Mouse (Mus musculus): Measurements from ENCODE around the gene Pafah1b2. TPM values are rescaled to one million over a fixed set of nuclear protein-coding genes. Genes with fewer than 3 reads are reported as not detected.

Gene Pafah1b2
- polyA plus RNA-seq, 1 experiment: 246 TPM

DNA sequence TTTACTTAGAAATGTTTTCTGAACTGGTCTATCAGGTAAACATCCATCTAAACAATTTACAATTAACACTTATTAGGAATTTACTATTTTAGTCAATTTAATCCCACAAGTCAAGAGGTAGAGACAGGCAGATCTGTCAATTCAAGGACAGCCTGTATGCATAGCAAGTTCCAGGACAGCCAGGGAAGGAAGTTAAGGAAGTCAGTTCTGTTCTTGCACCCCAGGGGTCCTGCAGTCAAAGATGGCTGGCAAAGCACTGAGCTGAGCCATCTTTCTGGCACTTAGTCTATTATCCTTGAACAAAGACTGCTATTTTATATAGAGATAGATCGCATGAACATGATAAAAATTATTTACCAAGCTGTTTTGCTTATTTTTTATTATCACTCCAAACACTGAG lies 31.9 kb downstream of the Pafah1b2 start:
- no peak overlapping the region for H3K27ac ChIP-seq (ENCODE audit: control insufficient read depth, insufficient read depth, low read depth, low read length)
- H3K4me1 ChIP-seq (ENCODE audit: control insufficient read depth, insufficient read depth, low read length): peaks cover 4% of the 10 kb centered on the region; the same call in 1 of the 2 replicates
- no peaks in the 10 kb centered on the region for H3K27me3 ChIP-seq (ENCODE audit: control insufficient read depth, insufficient read depth, low read length)
- H3K36me3 ChIP-seq (ENCODE audit: control insufficient read depth, insufficient read depth, low read length): no peaks in the 10 kb centered on the region
- TF ChIP-seq POLR2A (IDR thresholded peaks at IDR 0.05; ENCODE audit: control insufficient read depth, low read depth, low read length) (no peak), CTCF (IDR thresholded peaks at IDR 0.05; ENCODE audit: control insufficient read depth, insufficient read depth, insufficient replicate concordance, low read depth, low read length) (no peak)
- no peak overlapping the region for H3K4me3 ChIP-seq (ENCODE audit: control insufficient read depth, low read depth, low read length)

GRCm38 (mm10) chr9:45979778-45980177 lies 32.7 kb downstream of the Pafah1b2 start:
- TF ChIP-seq CTCF (IDR thresholded peaks at IDR 0.05; ENCODE audit: control insufficient read depth, insufficient read depth, insufficient replicate concordance, low read depth, low read length): no peak
- TF ChIP-seq POLR2A (IDR thresholded peaks at IDR 0.05; ENCODE audit: control insufficient read depth, low read depth, low read length): no peak
- H3K4me3 ChIP-seq (ENCODE audit: control insufficient read depth, low read depth, low read length): no peak overlapping the region
- H3K27me3 ChIP-seq (ENCODE audit: control insufficient read depth, insufficient read depth, low read length): no peaks in the 10 kb centered on the region
- H3K27ac ChIP-seq (ENCODE audit: control insufficient read depth, insufficient read depth, low read depth, low read length): no peak overlapping the region
- no peaks in the 10 kb centered on the region; the same call in 1 of the 2 replicates for H3K36me3 ChIP-seq (ENCODE audit: control insufficient read depth, insufficient read depth, low read length)
- H3K4me1 ChIP-seq (ENCODE audit: control insufficient read depth, insufficient read depth, low read length): peaks cover 4% of the 10 kb centered on the region; the same call in 1 of the 2 replicates

GRCm38 (mm10) chr9:45976884-45977283 lies 35.6 kb downstream of the Pafah1b2 start:
- Histone ChIP-seq H3K4me1 (ENCODE audit: control insufficient read depth, insufficient read depth, low read length) (no peaks in the 10 kb centered on the region), H3K27me3 (ENCODE audit: control insufficient read depth, insufficient read depth, low read length) (no peaks in the 10 kb centered on the region), H3K36me3 (ENCODE audit: control insufficient read depth, insufficient read depth, low read length) (no peaks in the 10 kb centered on the region; the same call in none of the 2 replicates), H3K4me3 (ENCODE audit: control insufficient read depth, low read depth, low read length) (no peak overlapping the region), H3K27ac (ENCODE audit: control insufficient read depth, insufficient read depth, low read depth, low read length) (no peak overlapping the region)
- TF ChIP-seq CTCF (IDR thresholded peaks at IDR 0.05; ENCODE audit: control insufficient read depth, insufficient read depth, insufficient replicate concordance, low read depth, low read length) (no peak), POLR2A (IDR thresholded peaks at IDR 0.05; ENCODE audit: control insufficient read depth, low read depth, low read length) (no peak)

DNA sequence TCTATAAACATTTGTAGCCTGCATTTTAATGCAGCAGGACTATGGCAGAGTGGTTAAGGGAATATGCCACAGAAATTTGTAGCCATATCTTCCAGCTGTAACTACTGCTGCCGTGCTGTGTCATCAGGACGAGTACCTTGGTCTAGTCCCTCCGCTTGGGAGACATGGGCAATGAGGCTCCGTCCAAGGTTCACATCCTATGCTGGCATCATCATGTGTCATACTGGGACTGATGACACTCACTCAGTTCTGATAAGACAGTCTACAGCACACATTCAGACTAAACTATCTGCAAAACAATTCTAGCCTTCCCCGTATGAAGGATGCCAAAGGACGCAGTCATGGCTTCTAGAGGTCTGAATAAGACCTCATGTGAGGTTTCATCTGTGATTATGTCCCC lies 48.9 kb downstream of the Pafah1b2 start:
- Histone ChIP-seq H3K27me3 (ENCODE audit: control insufficient read depth, insufficient read depth, low read length) (no peaks in the 10 kb centered on the region), H3K27ac (ENCODE audit: control insufficient read depth, insufficient read depth, low read depth, low read length) (no peak overlapping the region), H3K4me1 (ENCODE audit: control insufficient read depth, insufficient read depth, low read length) (no peaks in the 10 kb centered on the region), H3K36me3 (ENCODE audit: control insufficient read depth, insufficient read depth, low read length) (peaks cover under 1% of the 10 kb centered on the region), H3K4me3 (ENCODE audit: control insufficient read depth, low read depth, low read length) (no peak overlapping the region)
- TF ChIP-seq POLR2A (IDR thresholded peaks at IDR 0.05; ENCODE audit: control insufficient read depth, low read depth, low read length): no peak
- TF ChIP-seq CTCF (IDR thresholded peaks at IDR 0.05; ENCODE audit: control insufficient read depth, insufficient read depth, insufficient replicate concordance, low read depth, low read length): no peak

DNA sequence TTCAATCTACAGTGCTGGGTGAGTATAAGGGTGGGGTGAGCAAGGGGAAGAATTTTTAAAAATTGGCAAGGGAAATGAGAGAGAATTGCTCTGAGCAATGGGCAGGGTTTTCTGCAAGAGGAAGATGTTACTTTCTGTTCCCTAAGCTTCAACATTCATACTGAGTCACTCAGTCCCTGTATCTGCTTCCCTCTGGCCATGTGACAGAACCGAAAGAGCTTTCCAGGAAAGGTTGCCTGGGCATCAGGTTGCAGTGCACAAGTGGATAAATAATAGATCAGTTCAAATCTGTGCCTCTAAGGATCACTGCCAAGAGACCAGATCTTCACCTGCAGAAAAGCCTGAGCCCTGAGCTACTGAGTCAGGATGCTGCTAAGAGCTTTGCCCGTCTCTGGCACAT lies 50.6 kb downstream of the Pafah1b2 start:
- no peak overlapping the region for H3K4me3 ChIP-seq (ENCODE audit: control insufficient read depth, low read depth, low read length)
- TF ChIP-seq CTCF (IDR thresholded peaks at IDR 0.05; ENCODE audit: control insufficient read depth, insufficient read depth, insufficient replicate concordance, low read depth, low read length): no peak
- TF ChIP-seq POLR2A (IDR thresholded peaks at IDR 0.05; ENCODE audit: control insufficient read depth, low read depth, low read length): no peak
- H3K4me1 ChIP-seq (ENCODE audit: control insufficient read depth, insufficient read depth, low read length): no peaks in the 10 kb centered on the region
- no peaks in the 10 kb centered on the region for H3K36me3 ChIP-seq (ENCODE audit: control insufficient read depth, insufficient read depth, low read length)
- no peak overlapping the region for H3K27ac ChIP-seq (ENCODE audit: control insufficient read depth, insufficient read depth, low read depth, low read length)
- H3K27me3 ChIP-seq (ENCODE audit: control insufficient read depth, insufficient read depth, low read length): no peaks in the 10 kb centered on the region

GRCm38 (mm10) chr9:45959661-45960060 lies 52.8 kb downstream of the Pafah1b2 start:
- Histone ChIP-seq H3K4me3 (ENCODE audit: control insufficient read depth, low read depth, low read length) (no peak overlapping the region), H3K4me1 (ENCODE audit: control insufficient read depth, insufficient read depth, low read length) (peaks cover 3% of the 10 kb centered on the region; the same call in 1 of the 2 replicates), H3K27ac (ENCODE audit: control insufficient read depth, insufficient read depth, low read depth, low read length) (no peak overlapping the region), H3K27me3 (ENCODE audit: control insufficient read depth, insufficient read depth, low read length) (no peaks in the 10 kb centered on the region), H3K36me3 (ENCODE audit: control insufficient read depth, insufficient read depth, low read length) (no peaks in the 10 kb centered on the region)
- TF ChIP-seq POLR2A (IDR thresholded peaks at IDR 0.05; ENCODE audit: control insufficient read depth, low read depth, low read length) (no peak), CTCF (IDR thresholded peaks at IDR 0.05; ENCODE audit: control insufficient read depth, insufficient read depth, insufficient replicate concordance, low read depth, low read length) (no peak)

DNA sequence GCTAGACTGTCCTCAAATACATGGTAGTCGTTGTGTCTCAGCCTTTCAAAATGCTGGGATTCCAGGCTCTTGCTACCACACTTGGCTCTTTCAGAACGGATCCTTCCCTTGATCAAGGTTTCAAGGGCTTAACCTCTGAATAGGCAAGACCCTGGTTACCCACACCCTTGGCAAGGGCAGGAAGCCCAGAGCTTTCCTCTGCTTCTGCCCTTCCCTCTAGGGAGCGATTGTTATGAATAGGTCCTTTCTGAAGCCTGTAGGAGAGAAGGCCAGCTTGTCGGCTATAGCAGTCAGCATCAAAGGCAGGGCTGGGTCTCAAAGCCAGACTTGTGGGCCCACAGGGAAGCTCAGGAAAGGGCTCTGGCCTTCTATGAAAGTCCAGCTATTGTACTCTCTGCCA lies 53.6 kb downstream of the Pafah1b2 start:
- Histone ChIP-seq H3K27me3 (ENCODE audit: control insufficient read depth, insufficient read depth, low read length) (no peaks in the 10 kb centered on the region), H3K36me3 (ENCODE audit: control insufficient read depth, insufficient read depth, low read length) (no peaks in the 10 kb centered on the region), H3K4me1 (ENCODE audit: control insufficient read depth, insufficient read depth, low read length) (peaks cover 3% of the 10 kb centered on the region; the same call in 1 of the 2 replicates), H3K27ac (ENCODE audit: control insufficient read depth, insufficient read depth, low read depth, low read length) (no peak overlapping the region), H3K4me3 (ENCODE audit: control insufficient read depth, low read depth, low read length) (no peak overlapping the region)
- TF ChIP-seq CTCF (IDR thresholded peaks at IDR 0.05; ENCODE audit: control insufficient read depth, insufficient read depth, insufficient replicate concordance, low read depth, low read length) (no peak), POLR2A (IDR thresholded peaks at IDR 0.05; ENCODE audit: control insufficient read depth, low read depth, low read length) (no peak)
